ENCODE assay signal across 8 mouse cellular contexts in genomic region chr15:84231113-84231712, GRCm38 (mm10). TPM values are rescaled to one million over a fixed set of nuclear protein-coding genes. Genes with fewer than 3 reads are reported as not detected.
DNase-seq lines count a peak whose midpoint lies in the region; ATAC-seq and TF ChIP-seq lines count a peak whose summit lies in the region.

No protein-coding gene starts in this region.

- DNase-seq in c-Kit-negative CD71-positive TER-119-positive erythroid progenitor cells, embryonic 14.5 days (ENCODE audit: low read depth, low spot score): peak; percentile 29
- peak; percentile 54 for DNase-seq in left cerebral cortex, postnatal 4 days
- peak; percentile 72 to 77 for DNase-seq in spleen, postnatal 4 days (ENCODE audit: low spot score in 2 of 2)
- DNase-seq in gastrocnemius, postnatal 25 days: no peak

- 3% methylated on average over 16 of the region's 16 CpGs for WGBS in forebrain, embryonic 13.5 days
- WGBS in hindbrain, embryonic 12.5 days: 5% methylated on average over 15 of the region's 16 CpGs

- no peaks in the 10 kb centered on the region for H3K9me3 ChIP-seq in ES-Bruce4 (replicated peaks; ENCODE audit: control insufficient read depth, insufficient read depth, low read length, poor library complexity, severe bottlenecking)
- H3K9me3 ChIP-seq in forebrain, embryonic 13.5 days (replicated peaks): no peaks in the 10 kb centered on the region
- H3K9me3 ChIP-seq in hindbrain, embryonic 12.5 days (replicated peaks): no peaks in the 10 kb centered on the region

- peak; percentile 60; the same call in 1 of the 2 replicates for ATAC-seq in forebrain, embryonic 13.5 days
- 0 out of 2 replicates have a peak, but pooled peaks have one; percentile 7 for ATAC-seq in hindbrain, embryonic 12.5 days (ENCODE audit: low FRiP score)
- peak; percentile 92 for ATAC-seq in megakaryocyte progenitor cell, adult 5-6 weeks (replicated peaks; ENCODE audit: poor library complexity)

- 0 out of 2 replicates have a peak overlapping the region, but pooled peaks have one; percentile 2 for H3K27ac ChIP-seq in ES-Bruce4 (ENCODE audit: insufficient read depth, low read length)
- H3K27ac ChIP-seq in forebrain, embryonic 13.5 days: peak overlapping the region; percentile 81
- H3K27ac ChIP-seq in hindbrain, embryonic 12.5 days: peak overlapping the region; percentile 71

- TF ChIP-seq POLR2A in ES-Bruce4 (IDR thresholded peaks at IDR 0.05; ENCODE audit: insufficient read depth, low read length): no peak

- H3K4me3 ChIP-seq in ES-Bruce4 (ENCODE audit: low read depth, low read length): peak overlapping the region; percentile 72
- peak overlapping the region; percentile 41 for H3K4me3 ChIP-seq in forebrain, embryonic 13.5 days
- H3K4me3 ChIP-seq in hindbrain, embryonic 12.5 days: peak overlapping the region; percentile 43

- 0 out of 2 replicates have a peak, but pooled peaks have one; percentile 43 for TF ChIP-seq EP300 in ES-Bruce4 (IDR thresholded peaks at IDR 0.05; ENCODE audit: insufficient read depth, low read depth, low read length)

- intact Hi-C loops in left cerebral cortex, postnatal 4 days (cut with DNase I): no loop called here

- no peaks in the 10 kb centered on the region for H3K4me1 ChIP-seq in ES-Bruce4 (ENCODE audit: control insufficient read depth, insufficient read depth, low read length)
- H3K4me1 ChIP-seq in forebrain, embryonic 13.5 days: peaks cover 45% of the 10 kb centered on the region
- H3K4me1 ChIP-seq in hindbrain, embryonic 12.5 days: peaks cover 54% of the 10 kb centered on the region

- H3K36me3 ChIP-seq in ES-Bruce4 (ENCODE audit: control insufficient read depth, insufficient read depth, low read length, poor library complexity, severe bottlenecking): no peaks in the 10 kb centered on the region
- H3K36me3 ChIP-seq in forebrain, embryonic 13.5 days (ENCODE audit: poor library complexity, severe bottlenecking): no peaks in the 10 kb centered on the region
- no peaks in the 10 kb centered on the region for H3K36me3 ChIP-seq in hindbrain, embryonic 12.5 days

- H3K27me3 ChIP-seq in ES-Bruce4 (ENCODE audit: control insufficient read depth, insufficient read depth, low read length, poor library complexity, severe bottlenecking): no peaks in the 10 kb centered on the region
- peaks cover 21% of the 10 kb centered on the region for H3K27me3 ChIP-seq in forebrain, embryonic 13.5 days
- H3K27me3 ChIP-seq in hindbrain, embryonic 12.5 days: peaks cover 8% of the 10 kb centered on the region; the same call in 1 of the 2 replicates

- peak overlapping the region; percentile 78 for H3K4me2 ChIP-seq in forebrain, embryonic 13.5 days
- peak overlapping the region; percentile 93 for H3K4me2 ChIP-seq in hindbrain, embryonic 12.5 days (replicated peaks)

- H3K9ac ChIP-seq in ES-Bruce4 (ENCODE audit: low read depth, poor library complexity, severe bottlenecking): peak overlapping the region; percentile 52
- peak overlapping the region; percentile 71 for H3K9ac ChIP-seq in forebrain, embryonic 13.5 days
- H3K9ac ChIP-seq in hindbrain, embryonic 12.5 days: peak overlapping the region; percentile 63

- TF ChIP-seq CTCF in ES-Bruce4 (IDR thresholded peaks at IDR 0.05; ENCODE audit: low read depth, low read length): no peak

RNA-seq across cellular contexts. Expression of gene Parvb, which starts 0.6 kb away (rescaled TPM):
- 54.1 and 54.5 TPM in 2 replicates for polyA plus RNA-seq in ES-Bruce4 (2011; ENCODE audit: insufficient read depth, insufficient read length, low read depth, missing spikeins)
- polyA plus RNA-seq in forebrain, embryonic 13.5 days (2015; fragmentation: Nextera tagmentation; extraction: Ambion mirVana): 2.1 and 2.6 TPM in 2 replicates
- polyA plus RNA-seq in hindbrain, embryonic 12.5 days (2016; fragmentation: Nextera tagmentation; extraction: Ambion mirVana): 5.0 and 6.5 TPM in 2 replicates
- total RNA-seq in left cerebral cortex, postnatal 4 days (2021): 10 to 100 TPM; 28.0 to 30.4 TPM
- total RNA-seq in megakaryocyte progenitor cell, adult 5-6 weeks (2015): 3.8 and 4.6 TPM in 2 replicates
- 0.33 and 1.5 TPM in 2 replicates for total RNA-seq in megakaryocyte progenitor cell, adult 5-6 weeks (2017)
- total RNA-seq in gastrocnemius, postnatal 25 days (2021): 10 to 100 TPM; 51.5 to 57.7 TPM

RNA-seq across cellular contexts. Expression of gene Samm50, which starts 39.2 kb away (rescaled TPM):
- polyA plus RNA-seq in ES-Bruce4 (2011; ENCODE audit: insufficient read depth, insufficient read length, low read depth, missing spikeins): 114 and 120 TPM in 2 replicates
- 84.4 and 91.5 TPM in 2 replicates for polyA plus RNA-seq in forebrain, embryonic 13.5 days (2015; fragmentation: Nextera tagmentation; extraction: Ambion mirVana)
- 87.8 and 94.7 TPM in 2 replicates for polyA plus RNA-seq in hindbrain, embryonic 12.5 days (2016; fragmentation: Nextera tagmentation; extraction: Ambion mirVana)
- total RNA-seq in left cerebral cortex, postnatal 4 days (2021): 10 to 100 TPM; 91.1 to 93.9 TPM
- total RNA-seq in megakaryocyte progenitor cell, adult 5-6 weeks (2015): 45.1 and 56.2 TPM in 2 replicates
- total RNA-seq in megakaryocyte progenitor cell, adult 5-6 weeks (2017): 35.6 and 42.0 TPM in 2 replicates
- 100 to 1,000 TPM; 171 to 173 TPM for total RNA-seq in gastrocnemius, postnatal 25 days (2021)

Comparison
In these comparisons a context has a peak if more than half of its experiments do, and no peak if none do; other contexts are left out.
1. H3K27ac ChIP-seq: peak in every context shown above with its lines; median percentile 81 in forebrain, embryonic 13.5 days; 71 in hindbrain, embryonic 12.5 days; 2 in ES-Bruce4.
2. ATAC-seq: peak in every context shown above with its lines; median percentile 92 in megakaryocyte progenitor cell, adult 5-6 weeks; 60 in forebrain, embryonic 13.5 days; 7 in hindbrain, embryonic 12.5 days.
3. RNA of gene Parvb, which starts 0.6 kb away (total RNA-seq): 51.5 to 57.7 TPM in gastrocnemius, postnatal 25 days and 28.0 to 30.4 TPM in left cerebral cortex, postnatal 4 days; 0.33 to 4.6 TPM in megakaryocyte progenitor cell, adult 5-6 weeks; every median in the first group is over 4 times any median in the second.
4. Peak in every context shown above with its lines, with median percentiles within 50 percentile points of each other: H3K4me3 ChIP-seq and H3K9ac ChIP-seq.